Mouse (Mus musculus): ENCODE measurements at regions not wholly inside any gene's neighbourhood (a gene's known extent, or its start where the extent isn't known, plus 50 kb on each side); places are given as distances from the start of the nearest gene placed in this dataset.

GRCm38 (mm10) chr15:61553908-61554307 is 631.1 kb upstream of the A1bg start:
- H3K4me3 ChIP-seq (ENCODE audit: insufficient read depth, low read length): no peak overlapping the region
- no peak overlapping the region for H3K27ac ChIP-seq (ENCODE audit: insufficient read depth, low read length)
- H3K4me1 ChIP-seq (ENCODE audit: control insufficient read depth, insufficient read depth, low read length): no peaks in the 10 kb centered on the region; the same call in 1 of the 2 replicates
- no peak for TF ChIP-seq POLR2A (IDR thresholded peaks at IDR 0.05; ENCODE audit: extremely low read depth, insufficient read depth, low read length)
- no peak for TF ChIP-seq CTCF (IDR thresholded peaks at IDR 0.05; ENCODE audit: extremely low read depth, insufficient read depth, low read length)

- Histone ChIP-seq H3K4me3 (ENCODE audit: insufficient read depth, low read length) (no peak overlapping the region), H3K4me1 (ENCODE audit: control insufficient read depth, insufficient read depth, low read length) (no peaks in the 10 kb centered on the region), H3K27ac (ENCODE audit: insufficient read depth, low read length) (no peak overlapping the region)
- TF ChIP-seq CTCF (IDR thresholded peaks at IDR 0.05; ENCODE audit: extremely low read depth, insufficient read depth, low read length) (no peak), POLR2A (IDR thresholded peaks at IDR 0.05; ENCODE audit: extremely low read depth, insufficient read depth, low read length) (no peak)
These were observed 630.4 kb upstream of the A1bg start for GRCm38 (mm10) chr15:61553081-61553680.

- H3K27ac ChIP-seq (ENCODE audit: insufficient read depth, low read length): no peak overlapping the region
- H3K4me3 ChIP-seq (ENCODE audit: insufficient read depth, low read length): no peak overlapping the region
- TF ChIP-seq POLR2A (IDR thresholded peaks at IDR 0.05; ENCODE audit: extremely low read depth, insufficient read depth, low read length): no peak
- TF ChIP-seq CTCF (IDR thresholded peaks at IDR 0.05; ENCODE audit: extremely low read depth, insufficient read depth, low read length): no peak
- no peaks in the 10 kb centered on the region for H3K4me1 ChIP-seq (ENCODE audit: control insufficient read depth, insufficient read depth, low read length)
These were observed 628.4 kb upstream of the A1bg start for GRCm38 (mm10) chr15:61551206-61551605.

DNA sequence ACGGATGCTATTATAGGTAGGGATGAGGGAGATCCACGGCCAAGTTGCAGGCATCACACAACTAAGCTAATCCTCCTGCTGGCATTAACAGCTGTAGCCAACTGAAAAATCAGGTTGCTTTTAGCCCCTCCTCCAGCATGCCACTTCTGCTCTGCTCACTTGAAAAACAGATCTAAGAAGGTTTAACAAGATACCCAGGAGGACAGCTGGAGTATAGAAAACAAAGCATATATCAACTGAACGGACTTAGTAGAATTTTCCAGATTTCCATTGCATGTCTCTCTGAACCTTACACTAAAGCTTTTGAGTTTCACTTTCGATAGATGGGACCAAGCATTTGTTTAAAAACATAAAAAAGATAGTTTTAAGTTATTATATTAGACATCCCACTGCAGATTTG is 625.6 kb upstream of the A1bg start:
- Histone ChIP-seq H3K27ac (ENCODE audit: insufficient read depth, low read length) (no peak overlapping the region), H3K4me3 (ENCODE audit: insufficient read depth, low read length) (no peak overlapping the region), H3K4me1 (ENCODE audit: control insufficient read depth, insufficient read depth, low read length) (no peaks in the 10 kb centered on the region)
- TF ChIP-seq CTCF (IDR thresholded peaks at IDR 0.05; ENCODE audit: extremely low read depth, insufficient read depth, low read length) (no peak), POLR2A (IDR thresholded peaks at IDR 0.05; ENCODE audit: extremely low read depth, insufficient read depth, low read length) (no peak)

DNA sequence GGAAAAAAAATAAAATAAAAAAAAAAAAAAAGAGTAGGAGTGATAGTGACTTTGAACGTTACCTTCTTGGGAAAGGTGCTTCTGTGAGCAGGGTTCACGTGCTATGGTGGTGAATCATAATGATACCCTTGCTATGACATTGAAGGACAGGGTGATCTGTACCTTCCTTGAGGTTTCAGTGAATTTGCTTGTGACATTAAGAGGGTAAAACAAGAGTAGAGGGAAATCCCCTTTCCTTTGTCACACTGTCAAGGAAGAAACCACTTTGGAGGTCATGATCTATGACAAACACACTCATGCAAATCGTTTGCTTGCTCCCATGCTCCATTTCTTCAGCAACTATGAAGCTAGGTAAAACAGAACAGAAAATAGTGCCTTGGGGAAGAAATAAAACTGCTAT is 623.8 kb upstream of the A1bg start:
- no peak for TF ChIP-seq POLR2A (IDR thresholded peaks at IDR 0.05; ENCODE audit: extremely low read depth, insufficient read depth, low read length)
- no peak for TF ChIP-seq CTCF (IDR thresholded peaks at IDR 0.05; ENCODE audit: extremely low read depth, insufficient read depth, low read length)
- Histone ChIP-seq H3K4me3 (ENCODE audit: insufficient read depth, low read length) (no peak overlapping the region), H3K27ac (ENCODE audit: insufficient read depth, low read length) (no peak overlapping the region), H3K4me1 (ENCODE audit: control insufficient read depth, insufficient read depth, low read length) (no peaks in the 10 kb centered on the region)

GRCm38 (mm10) chr15:61544074-61544473 is 621.3 kb upstream of the A1bg start:
- Histone ChIP-seq H3K4me1 (ENCODE audit: control insufficient read depth, insufficient read depth, low read length) (no peaks in the 10 kb centered on the region), H3K4me3 (ENCODE audit: insufficient read depth, low read length) (no peak overlapping the region), H3K27ac (ENCODE audit: insufficient read depth, low read length) (no peak overlapping the region)
- TF ChIP-seq POLR2A (IDR thresholded peaks at IDR 0.05; ENCODE audit: extremely low read depth, insufficient read depth, low read length) (no peak), CTCF (IDR thresholded peaks at IDR 0.05; ENCODE audit: extremely low read depth, insufficient read depth, low read length) (no peak)

DNA sequence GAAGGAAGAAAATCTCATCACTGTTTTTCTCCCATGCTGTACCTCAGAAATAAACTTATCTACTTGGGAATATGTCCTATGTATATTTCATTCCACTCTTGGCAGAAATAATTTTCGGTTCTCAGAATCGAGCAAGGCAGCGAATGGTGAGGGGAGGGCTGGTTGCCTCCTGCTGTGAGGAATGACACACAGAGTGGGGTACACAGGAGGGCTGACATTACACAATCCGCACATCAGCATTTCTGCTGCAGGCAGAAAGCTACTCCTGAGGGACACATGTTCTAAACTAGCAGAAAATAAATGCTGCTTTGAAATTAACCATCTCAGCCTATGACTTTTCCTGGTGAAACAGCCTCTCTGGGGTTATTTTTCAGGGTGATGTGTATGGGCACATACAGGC is 618.8 kb upstream of the A1bg start:
- Histone ChIP-seq H3K27ac (ENCODE audit: insufficient read depth, low read length) (no peak overlapping the region), H3K4me1 (ENCODE audit: control insufficient read depth, insufficient read depth, low read length) (no peaks in the 10 kb centered on the region; the same call in 1 of the 2 replicates), H3K4me3 (ENCODE audit: insufficient read depth, low read length) (no peak overlapping the region)
- TF ChIP-seq CTCF (IDR thresholded peaks at IDR 0.05; ENCODE audit: extremely low read depth, insufficient read depth, low read length): no peak
- no peak for TF ChIP-seq POLR2A (IDR thresholded peaks at IDR 0.05; ENCODE audit: extremely low read depth, insufficient read depth, low read length)

- Histone ChIP-seq H3K4me1 (ENCODE audit: control insufficient read depth, insufficient read depth, low read length) (no peaks in the 10 kb centered on the region; the same call in 1 of the 2 replicates), H3K4me3 (ENCODE audit: insufficient read depth, low read length) (no peak overlapping the region), H3K27ac (ENCODE audit: insufficient read depth, low read length) (no peak overlapping the region)
- TF ChIP-seq POLR2A (IDR thresholded peaks at IDR 0.05; ENCODE audit: extremely low read depth, insufficient read depth, low read length): no peak
- TF ChIP-seq CTCF (IDR thresholded peaks at IDR 0.05; ENCODE audit: extremely low read depth, insufficient read depth, low read length): no peak
These were observed 618.1 kb upstream of the A1bg start for GRCm38 (mm10) chr15:61540753-61541421.

DNA sequence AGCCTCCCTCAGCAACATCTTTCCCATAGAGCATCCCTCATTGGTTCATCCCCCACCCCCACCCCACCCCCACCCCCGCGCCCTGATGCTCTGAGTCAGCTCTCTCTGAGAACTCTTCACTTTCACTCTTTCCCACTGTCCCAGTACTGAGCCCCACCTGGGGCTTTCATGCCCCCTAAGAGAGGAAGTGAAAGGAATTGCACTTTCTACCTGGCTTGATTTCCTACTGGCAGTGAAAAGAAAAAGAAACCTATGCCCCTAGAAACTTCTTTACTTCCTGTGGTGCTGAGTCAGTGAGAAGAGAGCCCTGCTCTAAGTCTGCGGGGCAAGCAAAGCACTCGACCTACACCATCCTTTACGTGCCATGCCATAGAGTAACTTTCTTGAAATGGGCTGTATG is 616.1 kb upstream of the A1bg start:
- Histone ChIP-seq H3K4me3 (ENCODE audit: insufficient read depth, low read length) (no peak overlapping the region), H3K27ac (ENCODE audit: insufficient read depth, low read length) (no peak overlapping the region), H3K4me1 (ENCODE audit: control insufficient read depth, insufficient read depth, low read length) (no peaks in the 10 kb centered on the region; the same call in 1 of the 2 replicates)
- TF ChIP-seq CTCF (IDR thresholded peaks at IDR 0.05; ENCODE audit: extremely low read depth, insufficient read depth, low read length): no peak
- no peak for TF ChIP-seq POLR2A (IDR thresholded peaks at IDR 0.05; ENCODE audit: extremely low read depth, insufficient read depth, low read length)

DNA sequence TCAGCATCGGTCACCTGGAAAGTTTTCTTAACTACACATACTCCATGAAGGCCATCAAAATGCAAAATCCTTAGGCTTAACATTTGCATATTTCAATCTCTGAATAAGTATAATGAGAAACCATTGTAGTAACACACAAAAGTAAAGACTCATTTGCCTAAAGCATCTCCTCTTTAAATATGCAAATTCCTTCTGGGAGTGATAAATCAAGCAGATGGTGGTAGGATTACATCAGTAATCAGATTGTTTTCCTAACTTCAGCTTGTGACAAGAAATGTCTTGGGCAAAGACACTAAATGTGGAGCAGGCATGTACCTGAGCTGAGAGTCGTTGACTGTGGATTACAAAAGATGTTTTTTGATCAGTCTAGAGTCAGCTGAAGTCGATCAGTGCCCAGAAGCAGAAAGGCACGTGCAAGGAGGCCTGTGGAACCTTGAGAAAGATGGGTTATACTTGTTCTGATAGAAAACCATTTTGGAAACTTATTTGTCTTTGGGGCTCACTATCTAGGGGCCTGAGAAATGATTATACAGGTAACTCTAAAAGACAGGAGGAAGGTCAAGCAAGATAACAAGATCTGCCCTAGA is 615.5 kb upstream of the A1bg start:
- Histone ChIP-seq H3K27ac (ENCODE audit: insufficient read depth, low read length) (no peak overlapping the region), H3K4me3 (ENCODE audit: insufficient read depth, low read length) (no peak overlapping the region), H3K4me1 (ENCODE audit: control insufficient read depth, insufficient read depth, low read length) (no peaks in the 10 kb centered on the region; the same call in 1 of the 2 replicates)
- TF ChIP-seq POLR2A (IDR thresholded peaks at IDR 0.05; ENCODE audit: extremely low read depth, insufficient read depth, low read length) (no peak), CTCF (IDR thresholded peaks at IDR 0.05; ENCODE audit: extremely low read depth, insufficient read depth, low read length) (no peak)
